Mouse (Mus musculus): Measurements from ENCODE around the gene Npc2. TPM values are rescaled to one million over a fixed set of nuclear protein-coding genes. Genes with fewer than 3 reads are reported as not detected.

Npc2 gene
- polyA plus RNA-seq, 1 experiment, result 5.0 TPM

DNA sequence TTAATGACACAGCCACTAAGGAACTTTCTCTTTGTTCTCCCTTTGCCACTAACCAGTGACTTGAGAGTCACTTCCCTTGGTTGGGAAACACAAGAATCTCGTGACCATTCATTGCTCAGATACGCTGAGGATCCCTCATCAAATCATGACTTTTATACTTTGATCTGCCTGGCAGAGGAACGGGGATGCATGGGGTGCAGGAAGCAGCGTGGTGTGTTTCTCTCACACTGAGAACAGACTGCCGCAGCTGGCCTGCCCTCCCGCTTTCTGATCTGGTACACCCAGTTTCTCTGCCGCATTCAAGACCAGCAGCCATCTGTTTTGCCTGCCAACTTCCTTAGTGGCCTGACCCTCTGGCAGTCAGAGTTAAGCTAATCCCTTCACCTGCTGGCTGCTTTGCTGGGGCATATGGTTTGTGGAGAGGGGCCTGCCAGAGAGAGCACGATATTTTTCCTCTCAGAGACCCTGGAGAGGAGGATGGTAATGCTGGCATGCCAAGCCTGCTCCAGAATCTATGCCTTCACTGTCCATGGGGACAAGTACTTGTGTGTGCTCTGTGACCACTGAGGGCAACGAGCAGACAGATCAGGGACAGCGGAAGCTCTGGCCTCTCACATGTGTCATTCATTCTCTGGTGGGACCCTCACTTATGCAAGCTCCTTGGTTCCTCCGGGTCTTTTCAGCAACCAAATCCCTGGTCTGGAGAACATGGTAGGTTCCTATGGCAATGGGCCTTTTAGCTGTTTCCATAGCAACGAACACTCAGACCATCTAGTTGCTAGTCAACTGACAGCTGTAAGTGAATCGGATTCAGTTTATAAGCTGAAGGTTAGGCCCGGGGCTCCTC is 20.6 kb downstream of the Npc2 start:
- peaks cover 20% of the 10 kb centered on the region for H3K36me3 ChIP-seq (ENCODE audit: control insufficient read depth)
- no peak overlapping the region for H3K4me3 ChIP-seq (replicated peaks)
- TF ChIP-seq TAL1 (IDR thresholded peaks at IDR 0.05; ENCODE audit: low read length), result no peak
- no peak for TF ChIP-seq GATA1 (IDR thresholded peaks at IDR 0.05; ENCODE audit: low read length)
- no peaks in the 10 kb centered on the region for H3K4me1 ChIP-seq (ENCODE audit: control insufficient read depth)
- no peaks in the 10 kb centered on the region for H3K9me3 ChIP-seq (ENCODE audit: control insufficient read depth, low read length)
- peaks cover 15% of the 10 kb centered on the region for H3K27me3 ChIP-seq (ENCODE audit: control insufficient read depth)

- Histone ChIP-seq H3K4me1 (ENCODE audit: control insufficient read depth) (no peaks in the 10 kb centered on the region), H3K9me3 (ENCODE audit: control insufficient read depth, low read length) (no peaks in the 10 kb centered on the region), H3K27me3 (ENCODE audit: control insufficient read depth) (peaks cover 19% of the 10 kb centered on the region), H3K36me3 (ENCODE audit: control insufficient read depth) (peaks cover 5% of the 10 kb centered on the region), H3K4me3 (replicated peaks) (no peak overlapping the region)
- TF ChIP-seq TAL1 (IDR thresholded peaks at IDR 0.05; ENCODE audit: low read length), result no peak
- TF ChIP-seq GATA1 (IDR thresholded peaks at IDR 0.05; ENCODE audit: low read length), result no peak
Measured at GRCm38 (mm10) chr12:84750661-84751060, 22.3 kb downstream of the Npc2 start.

GRCm38 (mm10) chr12:84748134-84748533 is 24.8 kb downstream of the Npc2 start:
- Histone ChIP-seq H3K9me3 (ENCODE audit: control insufficient read depth, low read length) (no peaks in the 10 kb centered on the region), H3K4me3 (replicated peaks) (no peak overlapping the region), H3K4me1 (ENCODE audit: control insufficient read depth) (no peaks in the 10 kb centered on the region), H3K27me3 (ENCODE audit: control insufficient read depth) (peaks cover 19% of the 10 kb centered on the region), H3K36me3 (ENCODE audit: control insufficient read depth) (no peaks in the 10 kb centered on the region)
- TF ChIP-seq GATA1 (IDR thresholded peaks at IDR 0.05; ENCODE audit: low read length) (no peak), TAL1 (IDR thresholded peaks at IDR 0.05; ENCODE audit: low read length) (no peak)

GRCm38 (mm10) chr12:84745700-84746099 is 27.3 kb downstream of the Npc2 start:
- H3K4me1 ChIP-seq (ENCODE audit: control insufficient read depth), result no peaks in the 10 kb centered on the region
- TF ChIP-seq GATA1 (IDR thresholded peaks at IDR 0.05; ENCODE audit: low read length) (no peak), TAL1 (IDR thresholded peaks at IDR 0.05; ENCODE audit: low read length) (no peak)
- no peaks in the 10 kb centered on the region for H3K9me3 ChIP-seq (ENCODE audit: control insufficient read depth, low read length)
- H3K36me3 ChIP-seq (ENCODE audit: control insufficient read depth), result no peaks in the 10 kb centered on the region
- no peak overlapping the region for H3K4me3 ChIP-seq (replicated peaks)
- peaks cover 9% of the 10 kb centered on the region for H3K27me3 ChIP-seq (ENCODE audit: control insufficient read depth)

- H3K36me3 ChIP-seq (ENCODE audit: control insufficient read depth), result no peaks in the 10 kb centered on the region
- H3K9me3 ChIP-seq (ENCODE audit: control insufficient read depth, low read length), result no peaks in the 10 kb centered on the region
- peaks cover 5% of the 10 kb centered on the region; the same call in 1 of the 2 replicates for H3K27me3 ChIP-seq (ENCODE audit: control insufficient read depth)
Measured at GRCm38 (mm10) chr12:84743496-84743895, 29.5 kb downstream of the Npc2 start.

GRCm38 (mm10) chr12:84733366-84733765 is 39.6 kb downstream of the Npc2 start:
- no peak for TF ChIP-seq GATA1 (IDR thresholded peaks at IDR 0.05; ENCODE audit: low read length)
- TF ChIP-seq TAL1 (IDR thresholded peaks at IDR 0.05; ENCODE audit: low read length), result no peak
- no peaks in the 10 kb centered on the region for H3K36me3 ChIP-seq (ENCODE audit: control insufficient read depth)
- H3K27me3 ChIP-seq (ENCODE audit: control insufficient read depth), result no peaks in the 10 kb centered on the region; the same call in 1 of the 2 replicates
- no peaks in the 10 kb centered on the region for H3K9me3 ChIP-seq (ENCODE audit: control insufficient read depth, low read length)
- H3K4me3 ChIP-seq (replicated peaks), result no peak overlapping the region
- no peaks in the 10 kb centered on the region for H3K4me1 ChIP-seq (ENCODE audit: control insufficient read depth)

More at GRCm38 (mm10) chr12:84743496-84743895, 29.5 kb downstream of the Npc2 start:
- TF ChIP-seq TAL1 (IDR thresholded peaks at IDR 0.05; ENCODE audit: low read length) (no peak), GATA1 (IDR thresholded peaks at IDR 0.05; ENCODE audit: low read length) (no peak)
- no peak overlapping the region for H3K4me3 ChIP-seq (replicated peaks)
- H3K4me1 ChIP-seq (ENCODE audit: control insufficient read depth), result no peaks in the 10 kb centered on the region

GRCm38 (mm10) chr12:84728421-84728820 is 44.5 kb downstream of the Npc2 start:
- Histone ChIP-seq H3K27me3 (ENCODE audit: control insufficient read depth) (no peaks in the 10 kb centered on the region), H3K4me1 (ENCODE audit: control insufficient read depth) (no peaks in the 10 kb centered on the region), H3K36me3 (ENCODE audit: control insufficient read depth) (no peaks in the 10 kb centered on the region), H3K9me3 (ENCODE audit: control insufficient read depth, low read length) (no peaks in the 10 kb centered on the region), H3K4me3 (replicated peaks) (no peak overlapping the region)
- TF ChIP-seq GATA1 (IDR thresholded peaks at IDR 0.05; ENCODE audit: low read length) (no peak), TAL1 (IDR thresholded peaks at IDR 0.05; ENCODE audit: low read length) (no peak)

DNA sequence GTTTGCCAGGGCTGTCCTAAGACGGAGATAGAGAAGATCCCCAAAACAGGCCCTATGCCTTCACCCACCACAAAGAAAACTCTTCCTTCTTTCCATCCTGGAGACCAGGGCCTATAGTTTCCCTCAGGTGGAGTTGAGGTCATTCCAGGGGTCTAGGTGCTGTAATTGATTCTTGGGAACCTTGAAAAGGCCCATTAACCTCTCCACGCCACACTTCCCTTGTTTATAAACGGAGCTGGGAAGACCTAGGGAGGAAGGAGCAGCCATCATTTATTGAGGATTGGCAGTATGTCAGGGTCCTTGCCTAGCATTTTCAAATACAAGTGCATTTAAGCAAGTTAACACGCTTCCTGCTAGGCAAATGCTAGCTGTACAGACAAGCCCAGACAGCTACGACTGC is 45.5 kb downstream of the Npc2 start:
- H3K9me3 ChIP-seq (ENCODE audit: control insufficient read depth, low read length), result no peaks in the 10 kb centered on the region
- no peaks in the 10 kb centered on the region for H3K27me3 ChIP-seq (ENCODE audit: control insufficient read depth)
- H3K36me3 ChIP-seq (ENCODE audit: control insufficient read depth), result no peaks in the 10 kb centered on the region
- no peaks in the 10 kb centered on the region for H3K4me1 ChIP-seq (ENCODE audit: control insufficient read depth)
- H3K4me3 ChIP-seq (replicated peaks), result no peak overlapping the region
- no peak for TF ChIP-seq GATA1 (IDR thresholded peaks at IDR 0.05; ENCODE audit: low read length)
- TF ChIP-seq TAL1 (IDR thresholded peaks at IDR 0.05; ENCODE audit: low read length), result no peak

DNA sequence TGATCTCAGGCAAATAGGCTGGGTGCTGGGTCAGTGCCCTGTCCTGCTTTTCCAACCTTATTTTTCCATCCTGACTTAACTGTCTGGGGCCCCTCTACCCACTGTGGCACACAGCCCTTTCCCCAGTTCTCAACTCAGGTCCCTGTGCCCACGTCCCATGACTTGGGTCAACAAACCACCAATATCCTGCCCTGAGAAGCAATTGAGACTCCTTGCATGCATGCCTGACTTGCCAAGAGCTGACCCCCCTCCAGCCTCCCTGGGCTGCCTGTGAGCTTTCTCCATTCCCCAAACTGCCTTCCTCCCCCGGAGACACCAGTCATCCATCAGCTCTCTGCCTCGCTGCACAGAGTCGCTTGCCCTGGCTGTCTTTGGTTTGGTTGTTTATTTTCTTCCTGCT is 46.0 kb downstream of the Npc2 start:
- no peak for TF ChIP-seq TAL1 (IDR thresholded peaks at IDR 0.05; ENCODE audit: low read length)
- no peak for TF ChIP-seq GATA1 (IDR thresholded peaks at IDR 0.05; ENCODE audit: low read length)
- Histone ChIP-seq H3K36me3 (ENCODE audit: control insufficient read depth) (no peaks in the 10 kb centered on the region), H3K4me1 (ENCODE audit: control insufficient read depth) (no peaks in the 10 kb centered on the region), H3K27me3 (ENCODE audit: control insufficient read depth) (no peaks in the 10 kb centered on the region), H3K9me3 (ENCODE audit: control insufficient read depth, low read length) (no peaks in the 10 kb centered on the region), H3K4me3 (replicated peaks) (no peak overlapping the region)
